Mouse (Mus musculus): Measurements from ENCODE around the gene Lrrc8d.

GRCm38 (mm10) chr5:105858754-105859694 is 159.3 kb downstream of the Lrrc8d start:
- no peak for TF ChIP-seq CTCF (IDR thresholded peaks at IDR 0.05; ENCODE audit: low read depth)
- TF ChIP-seq EP300 (IDR thresholded peaks at IDR 0.05; ENCODE audit: low read depth) = no peak

All from heart, postnatal 0 days (tissue).